Mouse (Mus musculus) MEL (cell line): ENCODE measurements around the gene Grk5.

Experiments
- EP300 ChIP-seq, 2 experiments: IDR thresholded peaks; 2 replicates each; pipeline ENCODE4 v1.6.1; 2011; ENCODE audit warnings: improper control_type of control experiment in 2 of 2, low read length in 2 of 2, low read depth in 1 of 2, mild to moderate bottlenecking in 1 of 2
- POLR2A ChIP-seq, 2 experiments: IDR thresholded peaks; 2 replicates each; pipeline ENCODE4 v1.6.1; 2011 to 2012; ENCODE audit warnings: low read length in 2 of 2, mild to moderate bottlenecking in 2 of 2, control low read depth in 1 of 2, improper control_type of control experiment in 1 of 2, low read depth in 1 of 2, moderate library complexity in 1 of 2; ENCODE audit not compliant: control insufficient read depth in 1 of 2, insufficient read depth in 1 of 2, poor library complexity in 1 of 2
- USF1 ChIP-seq: IDR thresholded peaks from 2 replicates; pipeline ENCODE4 v1.6.1; 2014; ENCODE audit warnings: low read depth, mild to moderate bottlenecking, inconsistent platforms, low read length, improper control_type of control experiment, moderate library complexity

GRCm38 (mm10) chr19:61141299-61141698 lies 251.8 kb downstream of the Grk5 start:
- TF ChIP-seq POLR2A (IDR thresholded peaks at IDR 0.05; ENCODE audit: control insufficient read depth in 1 of 2, insufficient read depth in 1 of 2, low read depth in 1 of 2, low read length in 2 of 2, poor library complexity in 1 of 2) (no peak), USF1 (no peak), EP300 (IDR thresholded peaks at IDR 0.05; ENCODE audit: low read depth in 1 of 2, low read length in 2 of 2) (no peak)
